Mouse (Mus musculus) stomach, adult 2 months (tissue): ENCODE results near the gene Lpin3. TPM values are rescaled to one million over a fixed set of nuclear protein-coding genes. Genes with fewer than 3 reads are reported as not detected.

Source experiments
- polyA plus RNA-seq: library from polyadenylated mRNA; depleted of rRNA; stranded (reverse); fragments of >200 nt; gene quantifications from 2 replicates; pipeline ENCODE4 v1.2.3, GENCODE M21; 2012; rRNA removed

The Lpin3 gene
- 8.3 and 8.7 TPM in 2 replicates for polyA plus RNA-seq

DNA sequence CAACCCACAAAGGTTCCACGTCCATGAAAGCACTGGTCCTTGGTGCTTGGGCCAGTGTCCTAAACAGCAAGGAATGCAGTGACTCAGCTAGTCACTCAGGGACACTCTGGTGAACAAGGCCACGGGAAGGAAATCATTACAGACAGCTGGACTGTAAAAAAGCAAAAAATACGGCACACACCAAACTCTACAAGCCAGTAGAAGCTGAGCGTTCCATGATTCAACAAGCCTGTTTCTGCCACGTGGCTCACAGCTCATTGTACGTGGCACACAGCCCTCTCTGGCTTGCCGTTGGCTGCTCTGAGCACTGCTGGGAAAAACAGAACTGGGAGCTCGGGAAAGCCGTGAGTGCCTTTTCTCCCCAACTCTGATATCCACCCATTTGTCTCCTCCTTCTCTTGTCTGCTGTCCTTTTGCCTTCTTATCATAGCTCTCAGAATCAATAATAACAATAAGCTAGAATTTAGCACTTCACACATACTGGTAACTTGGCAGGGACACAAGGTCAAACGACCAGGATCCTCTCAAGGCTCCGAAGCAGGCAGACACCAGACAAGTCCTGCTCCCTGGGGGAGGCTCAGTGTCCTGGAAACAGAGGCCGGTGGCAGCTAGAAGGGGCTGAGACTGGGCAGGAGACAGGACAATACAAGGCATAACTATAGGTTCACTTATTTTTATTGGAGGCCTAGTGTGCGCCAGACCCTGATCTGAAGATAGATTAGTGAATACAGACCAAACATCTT, at the start of gene Lpin3:
Gene Lpin3 (plus strand): TSS at position 218 of the 743 bp plus-strand sequence.

DNA sequence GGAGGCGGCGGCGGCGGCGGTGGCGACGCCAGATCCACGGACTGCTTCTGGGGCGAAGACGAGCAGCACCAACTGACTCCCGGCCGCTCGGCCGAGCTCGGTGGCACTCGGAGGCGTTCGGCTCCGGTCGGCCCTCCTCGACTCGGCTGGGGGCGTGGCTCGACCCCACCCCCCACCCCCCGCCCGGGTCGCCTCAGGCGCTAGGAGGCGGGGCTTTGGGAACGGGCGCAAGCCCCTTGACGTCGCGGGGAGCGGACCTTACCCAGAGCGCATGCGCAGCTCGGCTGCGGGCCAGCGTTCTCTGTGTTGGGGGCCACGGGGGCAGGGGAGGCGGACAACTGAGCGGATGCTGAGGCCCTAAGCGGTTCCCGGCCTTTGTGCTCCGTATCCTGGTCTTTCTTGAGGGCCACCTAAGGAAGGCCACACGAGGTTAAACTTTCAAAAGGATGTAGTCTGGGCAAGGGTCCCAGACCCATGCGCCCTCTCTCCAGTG, 7.5 kb upstream of the Lpin3 start, which contains the start of gene Zhx3:
Gene Zhx3 (minus strand): TSS at position 109 of the 493 bp plus-strand sequence.

DNA sequence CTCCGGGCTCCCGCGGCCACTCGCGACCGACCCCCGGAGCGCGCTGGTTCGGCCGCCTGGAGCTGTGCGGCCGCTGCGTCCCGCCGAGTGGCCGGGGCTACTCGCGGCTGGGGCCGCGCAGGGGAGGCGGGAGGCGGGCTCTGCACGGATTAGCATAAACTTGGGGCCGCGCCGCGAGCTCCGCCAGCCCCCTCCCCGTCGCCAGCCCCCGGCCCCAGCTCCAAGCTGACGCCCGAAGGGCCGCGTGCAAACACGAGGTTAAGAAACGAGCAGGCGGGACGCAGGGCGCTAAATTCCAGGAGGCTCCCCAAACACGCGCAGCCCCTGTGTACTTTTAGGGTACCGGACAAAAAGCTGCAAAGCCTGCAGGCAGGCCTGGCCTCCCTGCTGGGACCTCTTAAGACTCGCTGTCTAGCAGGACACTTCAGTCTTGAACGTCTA, 31.8 kb downstream of the Lpin3 start, which contains the start of gene Emilin3:
Gene Emilin3 (minus strand): TSS at position 98 of the 441 bp plus-strand sequence.

Other genes with a start within 250 kb of the Lpin3 start
- gene Top1, start 234.8 kb upstream of the Lpin3 start, polyA plus RNA-seq = 13.7 and 14.9 TPM in 2 replicates
- gene Plcg1, start 149.4 kb upstream of the Lpin3 start, polyA plus RNA-seq = 11.4 and 18.8 TPM in 2 replicates
- gene Zhx3, start 7.7 kb upstream of the Lpin3 start, polyA plus RNA-seq = 1.6 and 2.7 TPM in 2 replicates
- gene Emilin3, start 31.7 kb downstream of the Lpin3 start, polyA plus RNA-seq = 0.37 and 0.41 TPM in 2 replicates
- gene Chd6, start 228.4 kb downstream of the Lpin3 start, polyA plus RNA-seq = 1.2 and 3.4 TPM in 2 replicates